Mouse (Mus musculus): ENCODE measurements at regions not wholly inside any gene's neighbourhood (a gene's known extent, or its start where the extent isn't known, plus 50 kb on each side); places are given as distances from the start of the nearest gene placed in this dataset.

DNA sequence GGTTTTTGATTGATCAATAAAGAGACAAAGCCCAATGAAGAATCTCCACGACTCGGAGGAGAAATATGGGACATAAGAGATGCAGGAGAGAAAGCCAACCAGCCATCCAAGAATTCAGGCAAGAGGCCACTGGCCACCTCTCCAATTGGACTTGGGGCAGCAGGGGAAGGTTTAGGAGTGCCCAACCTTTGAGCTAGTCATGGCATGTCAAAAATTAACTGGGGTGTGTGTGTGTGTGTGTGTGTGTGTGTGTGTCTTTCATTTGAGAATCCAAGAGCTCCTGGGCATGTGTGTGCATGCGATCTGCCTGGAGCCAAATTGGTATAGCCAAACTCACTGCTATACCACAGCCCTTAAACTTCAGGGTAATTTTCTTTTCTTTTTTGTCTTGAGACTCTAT lies 51.6 kb upstream of the Cecr2 start:
- Histone ChIP-seq H3K4me1 (ENCODE audit: control insufficient read depth, insufficient read depth, low read length) (no peaks in the 10 kb centered on the region), H3K27ac (ENCODE audit: insufficient read depth, low read depth, low read length) (no peak overlapping the region)
- no peak for TF ChIP-seq POLR2A (IDR thresholded peaks at IDR 0.05; ENCODE audit: borderline replicate concordance, low read depth, low read length)
- TF ChIP-seq CTCF (IDR thresholded peaks at IDR 0.05; ENCODE audit: low read depth, low read length): no peak

DNA sequence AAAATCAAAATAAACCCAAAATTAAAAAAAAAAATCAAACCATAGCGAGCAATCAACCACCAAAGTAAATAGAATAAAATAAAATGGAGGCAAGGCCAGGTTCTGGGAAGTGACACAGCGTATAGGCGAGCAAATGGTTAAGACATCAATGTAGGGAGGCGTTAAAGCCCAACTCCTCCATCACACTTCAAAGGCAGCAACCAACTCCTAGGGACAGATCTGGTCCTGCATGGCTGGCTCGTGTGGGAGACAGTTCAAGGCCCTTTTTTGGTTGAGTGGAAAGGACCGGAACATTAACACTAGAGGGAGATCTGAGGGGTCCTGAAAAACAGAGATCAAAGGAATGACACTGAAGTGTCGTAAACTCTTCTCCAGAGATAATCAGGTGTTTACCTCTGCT lies 53.8 kb upstream of the Cecr2 start:
- no peak overlapping the region for H3K4me3 ChIP-seq (ENCODE audit: insufficient read depth, low read length)
- TF ChIP-seq CTCF (IDR thresholded peaks at IDR 0.05; ENCODE audit: low read depth, low read length) (no peak), POLR2A (IDR thresholded peaks at IDR 0.05; ENCODE audit: borderline replicate concordance, low read depth, low read length) (no peak)
- H3K27ac ChIP-seq (ENCODE audit: insufficient read depth, low read depth, low read length): no peak overlapping the region
- H3K4me1 ChIP-seq (ENCODE audit: control insufficient read depth, insufficient read depth, low read length): no peaks in the 10 kb centered on the region

More for the DNA sequence above, 51.6 kb upstream of the Cecr2 start:
- no peak overlapping the region for H3K4me3 ChIP-seq (ENCODE audit: insufficient read depth, low read length)

DNA sequence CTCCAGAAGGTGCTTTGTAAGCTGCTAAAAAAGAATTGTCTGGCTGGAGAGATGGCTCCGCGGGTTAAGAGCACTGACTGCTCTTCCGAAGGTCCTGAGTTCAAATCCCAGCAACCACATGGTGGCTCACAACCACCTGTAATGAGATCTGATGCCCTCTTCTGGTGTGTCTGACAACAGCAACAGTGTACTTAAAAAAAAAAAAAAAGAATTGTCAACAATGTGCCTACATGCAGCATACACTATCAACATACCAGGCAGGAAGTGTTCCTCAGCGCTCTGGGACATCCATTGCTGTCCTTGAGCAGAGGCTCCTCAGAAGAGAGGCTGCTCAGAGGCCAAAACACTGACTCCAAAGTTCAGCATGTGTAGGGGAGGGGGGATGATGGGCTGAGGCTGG lies 56.3 kb upstream of the Cecr2 start:
- TF ChIP-seq CTCF (IDR thresholded peaks at IDR 0.05; ENCODE audit: low read depth, low read length): no peak
- H3K27ac ChIP-seq (ENCODE audit: insufficient read depth, low read depth, low read length): no peak overlapping the region
- H3K4me3 ChIP-seq (ENCODE audit: insufficient read depth, low read length): no peak overlapping the region

DNA sequence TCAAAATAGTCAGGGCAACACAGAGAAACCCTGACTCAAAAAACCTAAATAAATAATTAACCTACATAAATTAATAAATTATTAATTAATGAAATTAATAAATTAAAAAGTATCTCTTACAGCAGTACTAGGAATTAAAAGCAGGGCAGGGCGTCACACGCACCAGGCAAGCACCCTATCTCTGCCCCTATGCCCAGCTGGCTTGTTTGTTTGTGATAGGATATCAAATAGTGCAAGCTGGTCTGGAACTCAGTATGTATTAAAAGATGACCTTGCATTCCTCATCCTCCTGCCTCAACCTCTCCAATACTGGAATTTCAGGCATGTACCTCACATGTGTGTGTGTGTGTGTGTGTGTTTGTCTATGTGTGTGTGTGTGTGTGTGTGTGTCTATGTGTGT lies 60.7 kb upstream of the Cecr2 start:
- Histone ChIP-seq H3K27ac (ENCODE audit: insufficient read depth, low read depth, low read length) (no peak overlapping the region), H3K4me1 (ENCODE audit: control insufficient read depth, insufficient read depth, low read length) (peaks cover 4% of the 10 kb centered on the region; the same call in 1 of the 2 replicates), H3K4me3 (ENCODE audit: insufficient read depth, low read length) (no peak overlapping the region)
- TF ChIP-seq CTCF (IDR thresholded peaks at IDR 0.05; ENCODE audit: low read depth, low read length) (no peak), POLR2A (IDR thresholded peaks at IDR 0.05; ENCODE audit: borderline replicate concordance, low read depth, low read length) (no peak)

More for the DNA sequence above, 56.3 kb upstream of the Cecr2 start:
- H3K4me1 ChIP-seq (ENCODE audit: control insufficient read depth, insufficient read depth, low read length): no peaks in the 10 kb centered on the region

DNA sequence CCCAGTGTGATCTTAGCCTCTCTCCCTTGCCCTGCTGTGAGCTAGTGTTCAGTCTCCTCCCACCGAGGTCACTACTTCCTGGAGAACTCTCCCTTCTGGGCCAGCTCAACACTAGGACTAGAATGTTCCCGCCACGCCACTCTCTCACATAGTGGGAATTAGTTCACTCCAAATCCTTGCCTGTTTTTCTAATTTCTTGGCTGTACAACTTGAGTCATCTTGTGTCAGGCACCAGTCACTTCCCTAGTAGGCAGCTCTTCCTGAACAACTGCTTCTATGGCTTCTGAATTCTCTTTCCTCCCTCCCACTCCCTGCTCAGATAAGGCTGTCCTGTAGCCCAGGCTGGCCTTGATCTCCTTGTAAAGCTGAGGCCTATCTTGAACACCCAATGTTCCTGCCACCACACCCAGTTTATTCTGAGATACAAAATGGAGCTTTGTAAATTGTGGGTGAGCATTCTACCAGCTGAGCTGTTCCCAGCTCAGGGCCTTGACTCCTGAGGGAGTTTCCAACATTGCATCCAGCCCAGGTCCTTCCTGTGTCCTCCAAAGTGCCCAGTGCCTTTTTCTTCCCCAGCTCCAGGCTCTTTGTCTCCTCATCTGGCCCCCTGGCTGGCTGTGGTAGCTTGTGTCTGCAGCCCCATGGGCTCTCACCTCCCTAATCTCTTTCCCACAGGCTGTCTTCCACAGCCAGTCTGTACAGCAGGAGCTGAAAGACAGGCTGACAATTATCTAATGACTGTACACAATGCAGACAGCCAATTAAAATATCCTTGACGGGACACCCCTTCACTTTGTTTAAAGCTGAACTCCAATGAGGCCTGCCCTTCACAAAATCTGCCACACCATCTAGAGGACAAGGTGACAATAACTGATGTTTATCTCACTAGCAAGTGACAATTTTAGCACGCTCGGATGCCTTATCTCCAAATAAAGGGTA lies 61.9 kb upstream of the Cecr2 start:
- TF ChIP-seq CTCF (IDR thresholded peaks at IDR 0.05; ENCODE audit: low read depth, low read length) (no peak), POLR2A (IDR thresholded peaks at IDR 0.05; ENCODE audit: borderline replicate concordance, low read depth, low read length) (no peak)
- H3K4me3 ChIP-seq (ENCODE audit: insufficient read depth, low read length): no peak overlapping the region
- no peak overlapping the region for H3K27ac ChIP-seq (ENCODE audit: insufficient read depth, low read depth, low read length)
- H3K4me1 ChIP-seq (ENCODE audit: control insufficient read depth, insufficient read depth, low read length): peaks cover 4% of the 10 kb centered on the region; the same call in 1 of the 2 replicates

DNA sequence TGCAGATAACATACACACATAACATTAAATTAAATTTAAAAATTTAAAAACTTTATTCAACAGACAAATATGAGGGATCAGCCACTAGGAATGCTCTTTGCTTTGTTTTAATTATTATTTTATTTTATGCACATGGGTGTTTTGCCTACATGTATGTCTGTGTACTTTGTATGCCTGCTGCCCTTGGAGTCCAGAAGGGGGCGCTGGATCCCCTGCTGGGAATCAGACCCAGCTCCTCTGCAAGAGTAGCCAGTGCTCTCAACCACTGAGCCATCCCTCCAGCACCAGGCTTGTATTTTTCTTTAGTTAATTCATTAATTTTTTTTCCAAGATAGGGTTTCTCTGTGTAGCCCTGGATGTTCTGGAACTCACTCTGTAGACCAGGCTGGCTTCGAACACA lies 62.7 kb upstream of the Cecr2 start:
- TF ChIP-seq POLR2A (IDR thresholded peaks at IDR 0.05; ENCODE audit: borderline replicate concordance, low read depth, low read length) (no peak), CTCF (IDR thresholded peaks at IDR 0.05; ENCODE audit: low read depth, low read length) (peak; percentile 30; the same call in 1 of the 2 replicates)
- Histone ChIP-seq H3K27ac (ENCODE audit: insufficient read depth, low read depth, low read length) (no peak overlapping the region), H3K4me1 (ENCODE audit: control insufficient read depth, insufficient read depth, low read length) (peaks cover 4% of the 10 kb centered on the region; the same call in 1 of the 2 replicates)

DNA sequence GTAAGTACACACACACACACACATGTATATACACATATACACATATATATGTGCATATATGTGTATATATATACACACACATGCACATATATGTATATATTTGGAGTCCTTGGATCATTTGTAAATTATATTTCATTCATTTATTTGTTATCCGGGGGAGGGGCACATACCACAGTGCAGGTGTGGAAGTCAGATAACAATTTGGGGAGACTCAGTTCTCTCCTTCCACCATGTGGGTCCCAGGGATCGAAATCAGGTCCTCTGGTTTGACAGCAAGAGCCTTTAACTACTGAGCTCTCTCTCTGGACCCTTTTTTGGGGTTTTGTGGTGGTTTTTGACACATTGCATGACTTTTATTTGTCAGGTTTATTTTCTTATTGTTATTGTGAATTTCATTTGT lies 65.8 kb upstream of the Cecr2 start:
- no peak overlapping the region for H3K27ac ChIP-seq (ENCODE audit: insufficient read depth, low read depth, low read length)
- TF ChIP-seq CTCF (IDR thresholded peaks at IDR 0.05; ENCODE audit: low read depth, low read length) (no peak), POLR2A (IDR thresholded peaks at IDR 0.05; ENCODE audit: borderline replicate concordance, low read depth, low read length) (no peak)
- no peak overlapping the region for H3K4me3 ChIP-seq (ENCODE audit: insufficient read depth, low read length)
- peaks cover 6% of the 10 kb centered on the region; the same call in 1 of the 2 replicates for H3K4me1 ChIP-seq (ENCODE audit: control insufficient read depth, insufficient read depth, low read length)

More for the DNA sequence above, 62.7 kb upstream of the Cecr2 start:
- no peak overlapping the region for H3K4me3 ChIP-seq (ENCODE audit: insufficient read depth, low read length)

DNA sequence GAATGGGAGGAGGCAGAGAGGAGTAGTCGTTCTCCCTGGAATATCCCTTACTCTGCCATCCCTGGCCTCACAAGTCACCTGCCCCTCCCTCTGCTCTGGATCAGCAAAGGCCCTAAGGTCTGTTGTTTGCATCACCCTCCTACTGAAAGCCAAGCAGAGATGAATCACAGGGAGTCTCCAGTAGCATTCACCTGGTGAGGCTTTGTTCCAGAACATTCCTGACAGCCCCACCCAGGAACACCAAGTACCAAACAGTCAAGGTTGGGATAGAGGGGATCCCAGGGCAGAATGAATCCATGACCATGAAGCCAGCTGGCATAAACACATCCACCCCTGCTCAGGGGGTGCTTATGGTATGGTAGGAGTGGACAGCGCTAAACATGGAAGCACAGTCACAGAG lies 67.4 kb upstream of the Hdhd5 start:
- peaks cover 3% of the 10 kb centered on the region; the same call in 1 of the 2 replicates for H3K4me1 ChIP-seq (ENCODE audit: control insufficient read depth, insufficient read depth, low read length)
- H3K4me3 ChIP-seq (ENCODE audit: insufficient read depth, low read length): no peak overlapping the region
- H3K27ac ChIP-seq (ENCODE audit: insufficient read depth, low read depth, low read length): no peak overlapping the region
- TF ChIP-seq CTCF (IDR thresholded peaks at IDR 0.05; ENCODE audit: low read depth, low read length) (no peak), POLR2A (IDR thresholded peaks at IDR 0.05; ENCODE audit: borderline replicate concordance, low read depth, low read length) (no peak)

DNA sequence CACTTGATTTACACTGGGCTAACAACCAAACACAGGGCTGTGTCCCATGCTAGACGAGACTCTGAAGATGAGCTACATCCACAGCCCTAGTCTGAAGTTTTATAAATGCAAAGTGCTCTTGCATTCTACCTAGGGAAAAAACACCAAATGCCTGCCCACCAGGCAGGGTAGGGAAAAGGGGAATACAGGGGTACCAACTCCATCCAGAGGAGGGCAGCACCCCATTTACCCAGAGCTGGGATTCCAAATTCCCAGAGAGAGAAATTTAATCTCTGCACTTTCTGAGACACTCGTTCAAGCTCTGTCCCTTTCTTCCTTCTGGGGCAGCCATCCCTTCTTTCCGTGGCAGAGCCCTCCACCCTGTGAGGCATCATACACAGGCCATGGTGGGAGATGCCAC lies 66.8 kb upstream of the Hdhd5 start:
- Histone ChIP-seq H3K4me1 (ENCODE audit: control insufficient read depth, insufficient read depth, low read length) (peaks cover 3% of the 10 kb centered on the region; the same call in 1 of the 2 replicates), H3K4me3 (ENCODE audit: insufficient read depth, low read length) (no peak overlapping the region), H3K27ac (ENCODE audit: insufficient read depth, low read depth, low read length) (no peak overlapping the region)
- TF ChIP-seq CTCF (IDR thresholded peaks at IDR 0.05; ENCODE audit: low read depth, low read length) (no peak), POLR2A (IDR thresholded peaks at IDR 0.05; ENCODE audit: borderline replicate concordance, low read depth, low read length) (no peak)

DNA sequence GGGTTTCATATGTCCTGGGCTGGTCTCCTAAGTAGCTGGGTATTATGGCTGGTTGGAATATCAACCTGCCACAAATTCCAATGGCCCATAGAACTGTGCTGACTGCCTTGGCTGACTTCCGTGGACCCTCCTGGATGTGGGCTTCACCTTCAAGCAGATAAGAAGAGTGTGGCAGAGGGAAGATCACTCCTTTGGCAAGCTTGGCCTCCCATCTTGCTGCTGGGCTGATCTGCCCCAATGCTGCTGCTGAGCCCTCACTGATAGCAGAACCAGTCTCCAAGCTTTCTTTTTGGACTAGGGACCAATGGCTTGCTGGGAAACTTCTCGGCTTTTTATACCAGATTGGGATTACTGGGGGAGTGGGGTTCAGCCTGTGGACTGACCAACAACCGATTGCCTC lies 65.6 kb upstream of the Hdhd5 start:
- Histone ChIP-seq H3K27ac (ENCODE audit: insufficient read depth, low read depth, low read length) (no peak overlapping the region), H3K4me1 (ENCODE audit: control insufficient read depth, insufficient read depth, low read length) (peaks cover 3% of the 10 kb centered on the region; the same call in 1 of the 2 replicates), H3K4me3 (ENCODE audit: insufficient read depth, low read length) (no peak overlapping the region)
- TF ChIP-seq POLR2A (IDR thresholded peaks at IDR 0.05; ENCODE audit: borderline replicate concordance, low read depth, low read length): no peak
- no peak for TF ChIP-seq CTCF (IDR thresholded peaks at IDR 0.05; ENCODE audit: low read depth, low read length)
